In the genomic region with DNA sequence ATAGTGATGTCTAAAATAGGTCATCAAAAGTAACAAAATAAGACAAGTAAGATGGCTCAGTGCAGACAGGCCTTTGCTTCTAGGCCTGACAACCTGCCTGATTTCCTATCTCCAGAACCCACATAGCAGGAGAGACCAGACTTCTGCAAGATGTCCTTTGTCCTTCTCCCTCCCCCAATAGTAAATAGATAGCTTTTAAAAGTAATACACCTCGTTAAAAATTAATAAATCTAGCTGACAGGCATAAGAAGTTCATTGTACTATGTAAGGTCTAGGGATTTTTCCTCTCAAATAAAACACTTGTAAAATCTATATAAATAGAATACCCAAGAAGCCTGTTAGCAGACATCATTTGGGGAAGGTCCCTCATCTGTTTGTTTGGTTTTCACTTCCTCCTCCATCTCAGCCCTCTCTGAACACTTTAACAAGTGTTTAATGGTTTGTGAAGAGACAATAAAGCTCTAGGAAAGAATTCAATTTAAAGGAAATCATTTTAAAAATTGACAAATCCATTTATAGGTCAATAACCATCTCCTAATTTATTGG, we compare ENCODE assay signal across 1 mouse cellular context.
TF ChIP-seq lines count a peak whose summit lies in the region.

No protein-coding gene starts in this region.

TF ChIP-seq in CH12.LX, 34 proteins besides CTCF, POLR2A, EP300 and RAD21 (continued from another document):
- TF ChIP-seq PAX5 (IDR thresholded peaks at IDR 0.05; ENCODE audit: low read length) (no peak), JUND (conservative IDR thresholded peaks at IDR 0.05; ENCODE audit: low read depth, low read length) (peak; percentile 22; the same call in 1 of the 2 replicates), POLR2AphosphoS2 (IDR thresholded peaks at IDR 0.05; ENCODE audit: low read depth, low read length) (no peak), ZMIZ1 (IDR thresholded peaks at IDR 0.05; ENCODE audit: low read depth, low read length) (no peak), MAZ (IDR thresholded peaks at IDR 0.05; ENCODE audit: low read depth, low read length) (no peak), ETS1 (conservative IDR thresholded peaks at IDR 0.05; ENCODE audit: low read depth, low read length) (0 out of 2 replicates have a peak, but pooled peaks have one; percentile 16), E2F4 (IDR thresholded peaks at IDR 0.05; ENCODE audit: insufficient replicate concordance, low read depth, low read length) (no peak), MEF2A (IDR thresholded peaks at IDR 0.05; ENCODE audit: borderline replicate concordance, low read depth, low read length) (peak; percentile 69; the same call in 1 of the 2 replicates), SIN3A (IDR thresholded peaks at IDR 0.05; ENCODE audit: low read length) (no peak), USF1 (IDR thresholded peaks at IDR 0.05; ENCODE audit: low read depth, low read length) (no peak), MXI1 (IDR thresholded peaks at IDR 0.05; ENCODE audit: low read depth, low read length) (no peak), CHD1 (IDR thresholded peaks at IDR 0.05; ENCODE audit: low read depth, low read length) (no peak), NRF1 (IDR thresholded peaks at IDR 0.05; ENCODE audit: low read depth, low read length) (no peak), CHD2 (IDR thresholded peaks at IDR 0.05; ENCODE audit: low read length) (no peak), MAFK (IDR thresholded peaks at IDR 0.05; ENCODE audit: insufficient replicate concordance, low read length) (no peak), NELFE (IDR thresholded peaks at IDR 0.05; ENCODE audit: low read depth, low read length) (no peak), RCOR1 (conservative IDR thresholded peaks at IDR 0.05; ENCODE audit: low read depth, low read length) (no peak), MYC (IDR thresholded peaks at IDR 0.05; ENCODE audit: low read depth, low read length) (no peak), HCFC1 (IDR thresholded peaks at IDR 0.05; ENCODE audit: low read depth, low read length) (no peak), TBP (conservative IDR thresholded peaks at IDR 0.05; ENCODE audit: low read depth, low read length) (no peak), ELF1 (IDR thresholded peaks at IDR 0.05; ENCODE audit: low read depth, low read length) (no peak)
